Mouse (Mus musculus) heart, embryonic 13.5 days (tissue): Measurements from ENCODE around the gene Gm49450. TPM values are rescaled to one million over a fixed set of nuclear protein-coding genes. Genes with fewer than 3 reads are reported as not detected.
A peak's percentile ranks its signal among the peaks of the same experiment; 100 is the strongest.

Experiments used
- ATAC-seq: fragments of 200-750 bp; cut with Nextera tagmentation; 2 replicates; pipeline ENCODE4 v1.8.0; 2017; ENCODE audit warnings: moderate TSS enrichment; ENCODE audit not compliant: insufficient number of reproducible peaks, low FRiP score, low TSS enrichment; ENCODE audit errors: extremely low read depth
- H3K27ac ChIP-seq: fragments of 300-500 bp; sonication (generic); replicated peaks from 2 replicates; pipeline ENCODE4 v1.5.1; 2015; ENCODE audit warnings: moderate library complexity, mild to moderate bottlenecking, inconsistent platforms
- H3K27me3 ChIP-seq: fragments of 300-500 bp; sonication (generic); replicated peaks from 2 replicates; pipeline ENCODE4 v1.6.1; 2015; ENCODE audit warnings: mild to moderate bottlenecking, inconsistent platforms
- H3K36me3 ChIP-seq: fragments of 300-500 bp; sonication (generic); 2 replicates; pipeline ENCODE4 v1.6.1; 2015; ENCODE audit warnings: mild to moderate bottlenecking, inconsistent platforms
- H3K4me1 ChIP-seq: fragments of 300-500 bp; sonication (generic); 2 replicates; pipeline ENCODE4 v1.6.1; 2015; ENCODE audit warnings: inconsistent platforms
- H3K4me2 ChIP-seq: fragments of 300-500 bp; sonication (generic); 2 replicates; pipeline ENCODE4 v1.6.1; 2015; ENCODE audit warnings: inconsistent platforms, mild to moderate bottlenecking, moderate library complexity
- H3K4me3 ChIP-seq: fragments of 300-500 bp; sonication (generic); 2 replicates; pipeline ENCODE4 v1.5.1; 2015; ENCODE audit warnings: moderate library complexity, mild to moderate bottlenecking, inconsistent platforms
- H3K9ac ChIP-seq: fragments of 300-500 bp; sonication (generic); 2 replicates; pipeline ENCODE4 v1.6.1; 2015; ENCODE audit warnings: inconsistent platforms, mild to moderate bottlenecking, moderate library complexity
- H3K9me3 ChIP-seq: fragments of 300-500 bp; sonication (generic); 2 replicates; pipeline ENCODE4 v1.6.1; 2016; ENCODE audit warnings: inconsistent platforms
- WGBS: fragments of 180-500 bp; shearing (Covaris S2); methylation state at CpG from one replicate; pipeline ENCODE4 v1.1.7; 2015; ENCODE audit warnings: mixed read lengths; 5-methylcytosine and 5-hydroxymethylcytosine counted together
- polyA plus RNA-seq: library from polyadenylated mRNA; unstranded; fragments of >200 nt; fragmentation: Nextera tagmentation; extraction: Ambion mirVana; gene quantifications from 2 replicates; pipeline ENCODE4 v1.2.1, GENCODE M21; 2015

Gm49450 gene
- polyA plus RNA-seq, 1 experiment from 2014 or later, result not detected

DNA sequence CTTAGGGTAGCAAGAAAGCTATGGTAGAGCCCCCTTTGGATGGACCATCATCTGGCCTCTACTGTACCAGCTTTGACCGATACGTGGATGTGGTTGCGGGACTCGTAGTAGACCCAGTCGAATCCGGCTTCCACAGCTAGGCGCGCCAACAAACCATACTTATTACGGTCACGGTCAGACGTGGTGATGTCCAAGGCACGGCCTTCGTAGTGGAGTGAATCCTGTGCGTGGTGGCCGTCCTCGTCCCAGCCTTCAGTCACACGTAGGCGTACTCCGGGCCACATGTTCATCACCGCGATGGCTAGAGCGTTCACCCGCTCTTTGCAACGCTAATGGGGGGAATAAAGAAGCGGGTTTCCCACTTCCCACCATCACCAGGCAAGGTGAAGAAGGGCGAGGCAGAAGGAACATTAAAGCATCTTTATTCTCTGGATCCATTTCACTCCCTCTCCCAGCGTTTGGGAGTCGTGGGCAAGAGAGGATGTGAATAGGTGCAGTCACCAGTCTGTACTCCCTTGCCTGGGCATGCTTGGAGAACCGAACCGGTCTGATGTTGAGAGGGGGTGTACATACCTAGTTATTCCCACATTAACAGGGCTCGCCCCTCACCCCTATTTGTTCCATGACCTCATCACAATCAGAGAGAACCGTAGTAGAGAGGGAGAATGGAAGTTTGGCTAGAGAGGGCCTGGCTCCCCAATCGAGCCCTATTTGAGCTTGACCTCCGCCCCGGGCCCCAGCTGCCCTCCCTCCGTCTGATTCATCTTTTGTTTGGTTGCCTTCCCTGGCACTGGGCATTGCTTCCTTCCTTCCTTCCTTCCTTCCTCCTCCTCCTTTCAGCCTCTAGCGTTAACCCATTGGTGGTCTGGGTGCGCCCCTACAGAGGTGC lies 58.4 kb downstream of the Gm49450 start:
- 5% methylated on average over 38 of the region's 38 CpGs for WGBS
- peak overlapping the region; percentile 100 for H3K4me2 ChIP-seq
- peaks cover 62% of the 10 kb centered on the region for H3K4me1 ChIP-seq
- peak overlapping the region; percentile 64 for H3K4me3 ChIP-seq
- H3K9ac ChIP-seq, result peak overlapping the region; percentile 80
- no peaks in the 10 kb centered on the region for H3K36me3 ChIP-seq
- no peak for ATAC-seq
- 0 out of 2 replicates have a peak overlapping the region, but pooled peaks have one; percentile 34 for H3K27ac ChIP-seq
- peaks cover 86% of the 10 kb centered on the region for H3K27me3 ChIP-seq
- H3K9me3 ChIP-seq, result no peaks in the 10 kb centered on the region

DNA sequence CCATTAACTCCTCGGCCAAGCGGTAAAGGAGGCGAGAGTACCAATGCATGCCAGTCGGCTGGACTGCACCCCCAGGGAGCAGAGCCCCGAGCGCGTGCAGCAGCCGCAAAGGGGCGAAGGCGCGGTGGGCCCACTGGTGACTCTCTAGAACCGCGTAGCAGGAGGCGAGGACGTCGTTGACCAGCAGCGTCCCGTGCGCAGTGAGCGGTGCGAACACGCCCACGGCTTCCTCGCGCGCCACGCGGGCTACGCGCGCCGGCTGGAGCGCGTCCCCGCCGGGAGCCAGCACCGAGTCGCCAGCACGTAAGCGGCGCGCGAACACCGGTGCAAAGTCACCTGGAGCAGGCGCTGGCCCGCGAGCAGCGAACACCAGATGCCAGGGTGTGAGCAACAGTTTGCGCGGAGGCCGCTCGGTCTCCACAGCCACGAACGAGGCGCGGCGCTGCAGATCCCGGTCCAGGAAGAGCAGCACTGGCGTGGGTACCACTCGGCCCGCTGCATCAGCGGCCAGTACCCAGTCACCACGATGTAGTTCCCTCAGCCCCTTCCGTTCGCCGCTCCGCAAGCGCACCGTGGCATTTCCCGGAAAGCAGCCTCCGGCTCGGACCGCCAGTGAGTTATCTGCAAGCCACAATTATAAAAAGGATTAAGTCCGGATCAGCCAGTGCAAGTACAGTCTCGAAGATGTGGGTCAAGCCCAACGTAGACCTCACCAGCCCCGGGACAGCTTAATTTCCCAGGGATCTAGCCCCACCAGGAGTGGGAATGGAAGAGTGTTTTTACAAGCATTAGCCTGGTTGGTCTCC lies 59.2 kb downstream of the Gm49450 start, which contains the start of gene Rhebl1:
Rhebl1 (minus strand) TSS at position 601 of the 806 bp plus-strand sequence.
- ATAC-seq, result no peak
- H3K9me3 ChIP-seq, result no peaks in the 10 kb centered on the region
- H3K4me2 ChIP-seq, result peak within 1 kb of the TSS; percentile 100
- peak within 1 kb of the TSS; percentile 80 for H3K9ac ChIP-seq
- peak within 1 kb of the TSS; percentile 64 for H3K4me3 ChIP-seq
- H3K4me1 ChIP-seq, result peaks cover 62% of the 10 kb centered on the region
- H3K36me3 ChIP-seq, result no peaks in the 10 kb centered on the region
- WGBS, result under 1% methylated on average over 74 of the region's 77 CpGs
- 0 out of 2 replicates have a peak within 1 kb of the TSS, but pooled peaks have one; percentile 34 for H3K27ac ChIP-seq
- peaks cover 78% of the 10 kb centered on the region for H3K27me3 ChIP-seq

DNA sequence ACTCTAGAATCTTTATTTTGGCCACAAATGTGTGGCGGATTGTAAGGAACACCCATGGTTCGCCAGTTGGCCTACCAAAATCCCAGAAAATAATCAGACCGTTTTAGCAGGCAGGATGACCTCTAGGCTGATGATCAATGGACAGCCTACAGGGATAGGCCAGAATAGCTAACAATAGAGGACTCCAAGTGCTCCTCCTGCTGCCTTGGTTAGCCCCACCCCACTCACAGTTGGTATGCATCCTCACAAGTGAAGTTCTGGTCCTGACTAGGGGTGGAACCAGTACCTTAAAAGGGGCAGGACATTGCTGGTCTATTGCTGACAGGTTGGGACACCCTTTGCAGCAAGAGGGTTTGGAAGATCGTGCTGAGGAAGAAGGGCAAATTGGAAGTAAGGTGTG lies 60.3 kb downstream of the Gm49450 start:
- H3K9me3 ChIP-seq, result no peaks in the 10 kb centered on the region
- H3K9ac ChIP-seq, result no peak overlapping the region
- peak overlapping the region; percentile 100; the same call in 1 of the 2 replicates for H3K4me2 ChIP-seq
- 58% methylated on average over 4 of the region's 4 CpGs for WGBS
- no peak overlapping the region for H3K27ac ChIP-seq
- H3K27me3 ChIP-seq, result peaks cover 67% of the 10 kb centered on the region
- peaks cover 54% of the 10 kb centered on the region for H3K4me1 ChIP-seq
- peak overlapping the region; percentile 64; the same call in 1 of the 2 replicates for H3K4me3 ChIP-seq
- ATAC-seq, result no peak
- no peaks in the 10 kb centered on the region for H3K36me3 ChIP-seq

DNA sequence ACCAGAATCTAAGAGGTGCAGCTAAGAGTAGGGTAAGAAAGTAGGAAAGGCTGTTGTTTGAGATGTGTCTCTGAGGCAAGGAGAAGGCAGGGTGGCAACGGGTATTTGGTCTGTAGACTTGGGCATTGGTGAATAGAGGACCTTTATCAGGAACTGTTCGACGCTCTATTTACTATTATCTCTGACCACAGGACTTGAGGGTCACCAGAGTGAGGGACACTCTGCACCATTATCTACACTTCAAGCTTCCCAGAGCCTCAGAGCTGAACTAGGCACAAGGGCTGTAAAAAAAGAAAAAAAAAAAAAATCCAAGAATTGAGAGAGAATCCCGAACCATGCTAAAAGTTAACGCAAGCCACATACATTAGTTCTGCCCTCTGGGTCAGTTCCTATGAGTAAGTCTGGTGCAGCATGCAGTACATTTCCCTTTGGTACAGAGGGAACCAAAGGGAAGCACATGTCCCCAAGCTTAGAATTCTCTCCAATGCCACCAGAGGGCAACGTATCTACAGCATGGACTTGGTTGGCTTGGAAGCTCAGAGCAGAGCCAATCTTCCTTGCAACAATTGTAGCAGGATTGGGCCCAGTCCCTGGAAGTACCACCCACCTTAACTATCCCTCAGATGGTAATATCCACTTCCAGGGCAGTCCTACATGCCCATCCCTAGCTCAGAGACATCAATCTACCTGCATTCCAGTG lies 61.3 kb downstream of the Gm49450 start:
- Histone ChIP-seq H3K36me3 (no peaks in the 10 kb centered on the region), H3K9me3 (no peaks in the 10 kb centered on the region), H3K4me1 (peaks cover 44% of the 10 kb centered on the region), H3K27ac (no peak overlapping the region), H3K27me3 (peaks cover 57% of the 10 kb centered on the region), H3K9ac (0 out of 2 replicates have a peak overlapping the region, but pooled peaks have one; percentile 54), H3K4me3 (no peak overlapping the region), H3K4me2 (peak overlapping the region; percentile 59; the same call in 1 of the 2 replicates)
- ATAC-seq, result no peak
- 26% methylated on average over 6 of the region's 6 CpGs for WGBS

DNA sequence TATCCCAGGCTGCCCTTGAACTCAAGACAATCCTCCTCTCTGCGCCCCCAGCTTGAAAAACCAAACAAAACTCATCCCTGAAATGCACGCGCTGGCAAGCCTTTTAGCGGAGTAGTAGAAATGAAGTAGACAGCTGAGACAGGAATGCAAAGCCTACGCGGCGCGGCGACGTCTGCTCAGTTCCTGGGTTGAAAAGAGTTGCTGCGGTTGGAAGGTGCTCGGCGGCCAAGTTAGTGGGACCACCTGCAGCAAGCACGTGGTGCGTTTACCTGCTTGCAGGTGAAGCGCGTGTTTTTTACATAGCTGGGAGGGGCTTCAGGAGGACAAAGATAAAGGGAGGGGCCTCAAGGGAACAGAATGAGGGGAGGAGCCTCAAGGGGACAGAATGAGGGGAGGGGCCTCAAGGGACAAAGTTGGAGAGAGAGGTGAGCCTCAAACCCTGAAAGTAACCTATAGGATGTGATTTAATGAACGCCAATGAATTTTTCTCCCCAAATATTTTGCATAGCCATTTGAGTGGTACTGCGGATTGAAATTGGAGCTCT lies 62.1 kb downstream of the Gm49450 start:
- peaks cover 51% of the 10 kb centered on the region for H3K27me3 ChIP-seq

DNA sequence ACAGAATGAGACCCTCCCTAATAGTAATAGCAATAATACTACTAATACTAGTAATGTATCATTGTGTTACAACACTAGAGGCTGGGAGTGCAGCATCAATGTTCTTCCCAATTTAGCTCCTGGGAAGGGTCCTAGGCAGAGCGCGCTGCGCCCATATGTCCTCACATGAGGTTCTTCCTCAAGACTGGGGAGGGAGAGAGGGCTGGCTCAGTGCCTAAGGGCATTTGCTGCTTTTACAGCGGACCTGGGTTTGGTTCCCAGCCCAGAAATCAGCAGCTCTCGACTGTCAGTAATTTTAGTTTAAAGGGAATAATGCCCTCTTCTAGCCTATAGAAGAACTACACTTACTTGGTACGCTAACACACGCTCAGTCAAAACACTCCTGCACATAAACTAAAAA lies 65.8 kb downstream of the Gm49450 start:
- no peaks in the 10 kb centered on the region for H3K36me3 ChIP-seq
- H3K4me3 ChIP-seq, result no peak overlapping the region
- H3K4me1 ChIP-seq, result peaks cover 6% of the 10 kb centered on the region
- no peaks in the 10 kb centered on the region for H3K9me3 ChIP-seq
- no peak overlapping the region for H3K9ac ChIP-seq
- no peak overlapping the region for H3K27ac ChIP-seq
- ATAC-seq, result no peak
- peaks cover 14% of the 10 kb centered on the region for H3K27me3 ChIP-seq
- no peak overlapping the region for H3K4me2 ChIP-seq
- WGBS, result 82% methylated on average over 7 of the region's 7 CpGs

More for the DNA sequence above, 62.1 kb downstream of the Gm49450 start:
- Histone ChIP-seq H3K4me2 (peak overlapping the region; percentile 59), H3K36me3 (no peaks in the 10 kb centered on the region), H3K9ac (peak overlapping the region; percentile 54), H3K9me3 (no peaks in the 10 kb centered on the region), H3K4me3 (peak overlapping the region; percentile 26; the same call in 1 of the 2 replicates), H3K4me1 (peaks cover 36% of the 10 kb centered on the region), H3K27ac (no peak overlapping the region)
- 0 out of 2 replicates have a peak, but pooled peaks have one; percentile 9 for ATAC-seq
- 13% methylated on average over 19 of the region's 19 CpGs for WGBS

DNA sequence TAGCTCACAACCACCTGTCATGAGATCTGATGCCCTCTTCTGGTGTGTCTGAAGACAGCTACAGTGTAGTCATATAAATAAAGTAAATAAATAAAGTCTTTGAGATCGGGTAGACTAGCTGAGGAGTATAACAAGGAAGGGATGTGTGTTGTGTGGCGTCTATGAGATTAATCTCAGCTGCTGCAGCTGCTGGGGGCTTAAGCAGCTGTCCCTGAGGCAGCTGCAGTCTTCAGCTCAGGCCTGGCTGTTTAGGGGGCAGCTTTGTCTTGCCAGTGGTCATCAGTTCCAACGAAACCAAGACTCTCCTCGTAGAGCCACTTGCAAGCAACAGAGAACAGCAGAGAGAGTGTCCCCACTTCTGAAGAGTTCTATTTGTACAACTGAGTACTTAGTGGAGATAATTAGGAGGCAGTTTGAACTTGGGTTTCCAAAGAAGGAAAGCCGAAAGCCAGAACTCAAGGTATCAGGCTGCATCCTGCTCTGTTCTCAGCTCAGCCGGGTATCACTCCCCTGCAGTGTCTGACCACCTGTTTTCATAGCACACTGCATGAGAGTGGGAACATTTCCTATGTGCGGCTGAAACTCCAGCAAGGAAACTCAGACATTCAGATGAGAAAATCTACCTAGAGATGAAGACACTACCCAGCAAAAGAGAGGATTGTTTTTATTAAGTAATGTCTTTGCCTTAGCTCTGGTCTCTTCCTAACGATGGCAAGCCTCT lies 66.5 kb downstream of the Gm49450 start:
- ATAC-seq, result no peak
- Histone ChIP-seq H3K27me3 (peaks cover 11% of the 10 kb centered on the region; the same call in 1 of the 2 replicates), H3K4me1 (peaks cover 6% of the 10 kb centered on the region), H3K27ac (no peak overlapping the region), H3K9me3 (no peaks in the 10 kb centered on the region), H3K9ac (no peak overlapping the region), H3K4me3 (no peak overlapping the region), H3K36me3 (no peaks in the 10 kb centered on the region), H3K4me2 (no peak overlapping the region)
- 53% methylated on average over 8 of the region's 8 CpGs for WGBS

DNA sequence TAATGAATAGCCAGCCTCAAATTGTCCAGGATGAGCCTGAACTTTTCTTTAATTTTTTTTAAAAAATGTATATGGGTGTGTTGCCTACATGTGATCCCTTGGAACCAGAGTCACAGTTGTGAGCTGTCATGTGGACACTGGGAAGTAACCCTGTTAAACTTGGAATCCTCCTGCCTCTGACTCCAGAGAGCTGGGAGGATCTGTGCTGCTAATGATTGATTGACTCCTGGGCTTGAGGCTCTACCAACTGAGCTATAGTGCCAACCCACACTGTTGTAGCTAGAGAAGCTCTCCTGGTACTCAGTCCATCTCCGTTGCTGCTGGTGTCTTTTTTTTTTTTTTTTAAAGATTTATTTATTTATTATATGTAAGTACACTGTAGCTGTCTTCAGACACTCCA lies 69.2 kb downstream of the Gm49450 start:
- ATAC-seq, result no peak
- Histone ChIP-seq H3K9me3 (no peaks in the 10 kb centered on the region), H3K27ac (no peak overlapping the region), H3K27me3 (peaks cover 3% of the 10 kb centered on the region; the same call in 1 of the 2 replicates), H3K4me3 (no peak overlapping the region), H3K9ac (no peak overlapping the region), H3K4me1 (peaks cover 10% of the 10 kb centered on the region), H3K4me2 (no peak overlapping the region), H3K36me3 (no peaks in the 10 kb centered on the region)
- WGBS, result 68% methylated on average over 1 of the region's 1 CpGs

DNA sequence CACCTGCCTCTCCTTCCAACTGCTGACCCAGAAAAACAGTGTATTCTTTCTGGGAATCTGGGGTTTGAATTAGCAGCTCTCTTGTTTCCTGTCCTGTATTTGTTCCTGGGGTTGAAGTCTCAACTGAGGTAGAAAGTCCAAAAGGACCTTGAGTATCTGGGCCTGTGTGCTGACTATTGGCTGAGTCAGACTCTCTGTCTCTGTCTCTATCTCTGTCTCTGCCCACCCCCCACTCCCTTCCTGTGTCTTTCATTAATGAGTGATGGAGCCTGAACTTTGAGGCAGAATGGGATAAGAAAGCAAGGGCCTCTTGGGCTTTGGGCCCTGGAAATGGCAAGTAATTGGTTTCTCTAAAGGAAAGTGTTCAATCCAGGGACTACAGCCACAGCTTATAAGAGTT lies 69.7 kb downstream of the Gm49450 start:
- Histone ChIP-seq H3K4me1 (peaks cover 10% of the 10 kb centered on the region), H3K36me3 (no peaks in the 10 kb centered on the region)
- ATAC-seq, result no peak

More for the DNA sequence above, 69.7 kb downstream of the Gm49450 start:
- Histone ChIP-seq H3K9me3 (no peaks in the 10 kb centered on the region), H3K9ac (no peak overlapping the region), H3K27me3 (peaks cover 3% of the 10 kb centered on the region; the same call in 1 of the 2 replicates), H3K4me2 (no peak overlapping the region), H3K4me3 (no peak overlapping the region), H3K27ac (no peak overlapping the region)
